Mouse (Mus musculus) thymus, postnatal 4 days (tissue): ENCODE measurements around the gene Dusp3.

Experiments used
- DNase-seq: peaks from one replicate; pipeline ENCODE4 v3.0.0; 2021

Gene Dusp3

GRCm38 (mm10) chr11:101986913-101987312, at the start of gene Dusp3:
Dusp3 (minus strand) TSS chr11:101987013.
- no peak for DNase-seq

GRCm38 (mm10) chr11:102036336-102036735, 49.5 kb upstream of the Dusp3 start:
- no peak for DNase-seq

DNA sequence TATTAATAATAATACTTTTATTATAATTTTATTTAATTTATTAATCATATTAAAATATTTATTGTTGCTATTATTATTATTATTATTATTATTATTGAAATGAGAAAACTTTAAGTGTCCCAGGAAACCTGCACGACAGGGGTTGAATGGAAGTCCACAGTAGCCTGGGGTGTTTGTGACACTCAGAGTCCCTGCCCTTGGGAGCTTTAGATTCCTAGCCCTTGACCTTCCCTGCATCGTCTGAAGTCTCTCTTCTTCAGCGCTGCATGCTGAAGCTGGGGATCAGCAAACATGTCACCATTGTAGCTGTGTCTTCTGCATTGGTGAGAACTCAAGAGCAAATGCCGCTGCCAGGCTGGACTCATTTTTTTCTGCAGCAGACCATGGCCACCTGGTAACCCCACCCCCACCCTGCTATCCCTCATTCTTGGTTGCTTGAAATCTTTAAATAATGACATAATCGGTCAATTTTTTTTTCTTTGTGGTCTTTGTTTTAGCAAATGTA, 48.7 kb upstream of the Dusp3 start:
- DNase-seq = no peak

GRCm38 (mm10) chr11:102034887-102035286, 48.1 kb upstream of the Dusp3 start:
- no peak for DNase-seq

DNA sequence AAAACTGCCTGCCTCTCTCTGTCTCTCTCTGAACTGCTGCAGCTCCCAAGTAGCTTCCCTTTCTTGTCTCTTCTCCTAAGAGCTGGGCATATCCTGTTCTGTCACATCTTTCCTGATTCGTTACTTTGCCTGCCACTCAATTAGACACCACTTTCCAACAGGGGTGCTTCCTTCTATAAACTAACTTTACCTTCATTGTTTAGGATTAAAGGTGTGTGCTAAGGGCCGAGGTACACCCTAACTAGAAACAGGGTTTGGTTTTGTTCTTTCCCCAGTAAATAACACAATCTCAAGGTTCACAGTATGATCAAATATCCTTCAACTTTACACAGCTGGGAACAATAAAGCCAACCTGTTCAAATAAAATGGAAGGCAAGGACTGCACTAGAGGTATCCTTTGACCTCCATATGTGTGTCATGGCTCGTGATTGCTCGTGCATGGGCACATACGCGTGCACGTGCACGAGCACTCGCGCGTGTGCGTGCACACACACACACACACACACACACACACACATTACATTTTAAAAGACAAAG, 46.3 kb upstream of the Dusp3 start:
- DNase-seq = no peak

DNA sequence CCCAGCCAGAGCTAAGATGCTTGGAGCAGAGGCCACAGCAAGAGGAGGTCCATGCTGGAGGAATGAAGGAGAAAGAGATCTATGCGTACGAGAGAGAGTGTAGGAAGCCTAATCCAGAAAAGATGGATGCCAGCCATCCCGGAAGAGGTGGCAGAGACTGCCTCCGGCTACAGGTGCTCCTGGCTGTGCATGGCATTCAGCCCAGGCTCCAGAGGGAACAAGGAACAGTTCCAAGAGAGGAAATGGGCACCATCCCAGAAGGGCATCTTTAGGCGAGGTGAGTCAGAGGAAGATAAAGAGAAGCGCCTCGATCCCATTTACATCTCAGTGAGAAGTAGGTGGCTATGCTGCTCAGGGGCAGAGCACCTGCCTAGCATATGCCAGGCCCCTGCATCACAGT, 44.3 kb upstream of the Dusp3 start:
- no peak for DNase-seq

DNA sequence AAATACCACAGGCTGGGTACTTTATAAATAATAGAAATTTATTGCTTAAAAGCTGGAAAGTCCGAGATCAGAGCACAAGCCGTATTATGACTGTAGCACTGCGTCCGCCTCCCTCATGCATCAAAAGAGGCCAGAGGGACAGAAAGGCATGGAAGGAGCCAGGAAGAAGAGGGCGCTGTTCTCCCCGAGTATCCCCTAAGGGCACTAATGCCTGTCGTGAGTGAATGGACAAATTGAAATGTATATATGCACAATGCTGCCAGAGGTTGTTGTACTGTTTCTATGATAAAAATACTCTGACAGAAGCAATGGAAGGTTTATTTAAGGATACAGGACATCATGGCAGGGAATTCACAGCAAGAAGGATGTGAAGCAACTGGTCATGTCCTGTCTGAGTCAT, 43.2 kb upstream of the Dusp3 start:
- DNase-seq = no peak

GRCm38 (mm10) chr11:102029304-102029703, 42.5 kb upstream of the Dusp3 start:
- no peak for DNase-seq

DNA sequence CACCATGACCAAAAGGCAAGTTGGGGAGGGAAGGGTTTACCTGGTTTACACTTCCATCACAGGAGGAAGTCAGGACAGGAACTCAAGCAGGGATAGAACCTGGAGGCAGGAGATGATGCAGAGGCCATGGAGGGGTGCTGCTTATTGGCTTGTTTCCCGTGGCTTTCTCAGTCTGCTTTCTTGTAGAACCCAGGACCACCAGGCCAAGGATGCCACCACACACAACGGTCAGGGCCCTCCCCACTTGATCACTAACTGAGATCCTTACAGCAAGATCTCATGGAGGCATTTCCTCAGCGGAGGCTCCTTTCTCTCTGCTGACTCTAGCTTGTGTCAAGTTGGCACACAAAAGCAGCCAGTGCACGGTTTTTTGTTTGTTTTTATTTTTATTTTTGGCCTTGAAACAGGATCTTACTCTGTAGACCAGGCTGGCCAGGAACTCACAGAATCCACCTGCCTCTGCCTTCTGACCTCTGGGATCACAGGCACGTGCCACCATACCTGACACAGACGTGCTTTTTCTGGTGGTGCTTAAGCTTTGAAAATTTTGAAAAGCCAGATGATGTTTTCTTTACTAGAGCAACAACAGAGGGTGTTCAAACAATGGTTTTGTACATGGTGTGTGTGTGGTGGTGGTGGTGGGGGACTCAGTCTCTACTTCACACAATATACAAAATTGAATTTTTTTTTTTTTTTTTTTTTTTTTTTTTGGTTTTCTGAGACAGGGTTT, 41.4 kb upstream of the Dusp3 start, which contains the start of gene Mpp3:
TSS of gene Mpp3 (minus strand) at position 375 of the 730 bp plus-strand sequence.
- DNase-seq = no peak

DNA sequence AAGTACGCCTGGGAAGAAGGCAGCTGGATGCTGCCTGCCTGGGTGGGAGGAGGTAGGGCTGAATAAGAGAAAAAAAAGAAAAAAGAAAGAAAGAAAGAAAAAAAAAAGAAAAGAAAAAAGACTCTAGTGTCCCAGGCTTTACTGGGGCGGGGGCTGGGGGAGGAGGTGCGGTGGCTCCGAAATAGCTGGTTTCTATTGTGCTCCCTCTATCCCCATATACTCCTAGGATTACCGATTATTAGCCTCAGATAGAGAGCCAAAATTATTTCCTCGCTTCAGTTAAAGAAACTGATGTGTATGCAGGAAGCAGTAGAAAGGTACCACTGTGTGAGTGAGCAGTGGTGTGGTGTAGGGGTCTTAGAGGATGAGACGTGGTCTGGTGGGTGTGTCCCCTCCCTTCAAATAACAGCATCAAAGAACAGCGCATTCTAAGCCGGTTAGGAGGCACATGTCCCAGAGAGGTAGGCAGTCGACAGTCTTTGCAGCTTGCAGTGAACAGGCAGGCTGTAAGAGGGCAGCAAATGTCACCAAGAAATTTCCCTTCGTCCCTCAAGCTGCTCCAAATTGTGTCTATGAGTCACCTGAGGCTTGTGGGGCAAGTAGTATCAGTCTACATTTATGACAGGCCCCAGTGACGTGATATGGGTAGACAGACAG, 40.7 kb upstream of the Dusp3 start:
- no peak for DNase-seq

DNA sequence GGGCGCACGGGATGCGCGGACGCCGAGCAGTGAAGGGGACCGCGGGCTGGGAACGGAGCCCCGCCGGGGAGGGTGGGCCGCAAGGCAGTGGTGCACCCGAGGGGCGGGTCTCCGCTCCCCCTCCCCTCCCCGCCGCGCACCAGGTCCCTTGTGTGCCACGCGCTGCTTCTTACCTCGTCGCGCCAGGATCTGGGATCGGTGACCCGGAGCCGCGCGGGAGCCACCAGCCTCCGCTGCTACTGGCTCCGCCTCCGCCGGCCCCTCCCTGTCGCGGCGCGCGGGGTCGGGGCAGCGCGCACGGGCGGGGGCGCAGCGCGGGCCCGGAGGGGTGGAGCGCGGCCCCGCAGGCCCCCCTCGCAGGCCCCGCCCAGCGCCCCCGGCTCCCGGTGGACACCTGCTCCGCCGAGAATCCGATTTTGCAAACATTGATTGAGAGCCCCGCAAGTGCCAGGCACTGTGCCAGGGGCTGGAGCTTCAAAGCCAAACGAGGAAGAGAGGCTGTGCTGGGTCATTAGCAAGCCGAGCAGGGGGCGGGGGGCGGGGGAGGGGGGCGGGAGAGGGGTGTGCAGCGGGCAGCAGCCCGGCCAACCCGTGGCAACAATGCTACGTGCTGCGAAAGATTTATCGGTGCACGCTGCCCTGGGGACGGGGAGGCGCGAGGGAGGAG, 40.0 kb upstream of the Dusp3 start:
- DNase-seq = peak; percentile 61

DNA sequence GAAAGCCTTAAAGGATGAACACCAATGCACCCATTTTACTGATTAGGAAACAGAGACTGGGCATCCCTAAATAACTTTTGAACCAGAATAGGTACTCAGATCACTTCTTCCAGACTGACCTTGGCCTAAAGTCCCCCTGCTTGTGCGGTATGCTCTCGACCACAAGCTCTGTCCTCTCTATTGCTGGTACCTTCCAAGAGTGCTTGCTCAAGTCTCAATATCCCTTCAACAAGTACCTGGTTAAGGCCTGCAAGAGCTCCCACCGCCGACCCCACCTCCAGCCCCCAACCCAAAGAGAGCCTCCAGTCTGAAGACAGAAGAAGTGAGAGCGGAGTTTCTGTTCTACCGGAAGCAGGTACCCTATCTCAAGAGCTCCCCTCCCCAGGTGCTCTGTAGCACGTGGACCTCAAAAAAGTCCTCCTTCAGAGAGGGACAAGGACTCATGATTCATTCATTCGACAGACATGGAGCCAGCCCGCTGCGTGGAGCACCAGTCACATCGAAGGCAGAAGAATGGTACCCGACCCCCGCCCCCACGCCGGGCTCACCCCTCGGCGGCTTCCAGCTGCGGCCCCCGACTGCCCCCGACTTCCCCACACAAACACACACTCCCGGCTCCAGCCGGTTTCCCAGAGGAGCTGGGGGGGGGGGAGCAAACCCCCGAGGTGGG, 39.3 kb upstream of the Dusp3 start:
- peak; percentile 30 for DNase-seq

DNA sequence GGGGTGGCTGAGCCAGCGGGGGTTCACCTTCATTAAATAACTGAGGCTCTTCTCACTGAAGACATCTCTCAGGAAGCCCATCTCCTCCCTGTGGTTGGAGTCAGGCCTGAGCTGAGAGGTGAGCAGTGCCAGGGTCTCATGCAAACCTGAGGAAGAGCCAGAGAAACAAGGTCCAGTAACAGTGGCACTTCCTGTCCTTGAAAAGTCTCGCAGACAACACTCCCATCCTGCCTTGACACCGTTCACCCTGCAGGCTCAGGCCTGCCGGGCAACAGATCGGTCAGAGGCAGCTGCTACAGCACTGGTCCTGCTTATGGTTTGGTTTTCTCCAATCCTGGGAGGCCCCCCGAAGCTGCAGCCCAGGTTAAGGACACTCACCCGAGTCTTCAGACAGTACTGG, 38.5 kb upstream of the Dusp3 start:
- DNase-seq = no peak

GRCm38 (mm10) chr11:102024875-102025274, 38.1 kb upstream of the Dusp3 start:
- DNase-seq = no peak

GRCm38 (mm10) chr11:102024084-102024758, 37.4 kb upstream of the Dusp3 start:
- no peak for DNase-seq

GRCm38 (mm10) chr11:102023406-102023805, 36.6 kb upstream of the Dusp3 start:
- DNase-seq = no peak

GRCm38 (mm10) chr11:102021196-102021595, 34.4 kb upstream of the Dusp3 start:
- DNase-seq = no peak

- no peak for DNase-seq
Measured at GRCm38 (mm10) chr11:102019736-102020135, 32.9 kb upstream of the Dusp3 start.

DNA sequence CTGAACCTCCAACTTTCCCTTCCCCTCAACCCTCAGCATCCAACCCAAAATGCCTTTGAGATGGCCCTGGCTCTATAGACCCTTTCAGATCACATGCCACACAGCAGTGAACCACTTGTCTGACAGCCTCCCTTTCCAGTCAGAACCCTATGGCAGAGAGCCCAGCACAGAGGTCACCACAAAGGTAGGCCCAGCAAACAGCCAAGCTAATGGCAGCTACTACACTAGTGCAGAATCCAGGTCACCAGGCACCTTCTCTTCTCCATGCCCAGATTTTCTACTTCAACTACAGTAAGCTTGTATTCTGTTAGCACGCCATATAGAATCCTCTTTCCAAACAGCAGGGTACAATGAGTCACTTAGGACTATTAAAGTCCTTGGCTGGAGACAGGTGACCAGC, 29.3 kb upstream of the Dusp3 start:
- no peak for DNase-seq

GRCm38 (mm10) chr11:102015472-102015871, 28.7 kb upstream of the Dusp3 start:
- peak; percentile 16 for DNase-seq

- DNase-seq = no peak
Measured at GRCm38 (mm10) chr11:102013201-102013600, 26.4 kb upstream of the Dusp3 start.

DNA sequence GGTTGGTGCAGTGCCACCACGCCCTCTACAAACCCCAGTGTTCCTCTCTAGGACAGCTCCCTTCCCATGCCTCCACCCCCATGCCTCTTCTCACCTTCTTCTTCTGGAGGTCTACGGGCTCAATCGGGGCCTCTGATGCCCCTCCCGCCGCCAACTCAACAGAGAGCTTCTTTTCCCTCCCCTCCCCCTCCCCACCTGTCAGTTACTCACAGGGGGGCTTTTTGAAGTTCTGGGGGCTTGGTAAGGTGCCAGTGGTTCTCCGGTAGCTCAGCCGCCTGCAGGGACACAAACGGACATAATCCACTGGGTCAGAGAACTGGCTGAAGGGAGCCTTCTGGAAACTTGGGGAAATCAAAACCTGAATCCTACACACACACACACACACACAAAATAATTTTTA, 24.7 kb upstream of the Dusp3 start:
- DNase-seq = no peak
